Mouse (Mus musculus): ENCODE measurements at regions not wholly inside any gene's neighbourhood (a gene's known extent, or its start where the extent isn't known, plus 50 kb on each side); places are given as distances from the start of the nearest gene placed in this dataset.
"Not testable (repeated sequence)": the region's sequence is repeated elsewhere in the genome, so short reads cannot be mapped to it uniquely, and the experiment has no call there.

DNA sequence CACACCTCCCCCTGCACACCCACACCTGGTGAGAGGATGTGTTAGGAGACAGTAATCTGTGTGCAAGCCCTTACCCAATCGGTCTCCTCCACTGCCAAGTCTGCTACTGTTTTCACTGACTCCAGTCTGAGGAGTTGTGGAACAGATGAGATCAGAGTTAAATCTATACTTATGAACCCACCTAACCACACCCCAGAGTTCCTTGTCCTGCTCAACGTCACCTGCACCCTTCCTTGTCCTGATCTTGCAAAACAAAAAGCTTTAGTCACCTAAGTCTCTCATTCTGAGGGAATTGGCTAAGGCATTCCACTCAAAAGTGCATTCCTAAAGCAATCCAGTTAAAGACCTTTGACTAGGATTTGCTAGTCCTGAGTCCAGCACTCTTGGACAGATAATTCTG is 203.9 kb upstream of the Irx1 start:
- no peak for DNase-seq (ENCODE audit: low spot score in 2 of 2)
- intact Hi-C loops (cut with DNase I), result no loop called here

GRCm38 (mm10) chr13:72183636-72184035 is 220.1 kb upstream of the Irx1 start:
- DNase-seq (ENCODE audit: low spot score in 2 of 2), result no peak
- intact Hi-C loops (cut with DNase I), result no loop called here

DNA sequence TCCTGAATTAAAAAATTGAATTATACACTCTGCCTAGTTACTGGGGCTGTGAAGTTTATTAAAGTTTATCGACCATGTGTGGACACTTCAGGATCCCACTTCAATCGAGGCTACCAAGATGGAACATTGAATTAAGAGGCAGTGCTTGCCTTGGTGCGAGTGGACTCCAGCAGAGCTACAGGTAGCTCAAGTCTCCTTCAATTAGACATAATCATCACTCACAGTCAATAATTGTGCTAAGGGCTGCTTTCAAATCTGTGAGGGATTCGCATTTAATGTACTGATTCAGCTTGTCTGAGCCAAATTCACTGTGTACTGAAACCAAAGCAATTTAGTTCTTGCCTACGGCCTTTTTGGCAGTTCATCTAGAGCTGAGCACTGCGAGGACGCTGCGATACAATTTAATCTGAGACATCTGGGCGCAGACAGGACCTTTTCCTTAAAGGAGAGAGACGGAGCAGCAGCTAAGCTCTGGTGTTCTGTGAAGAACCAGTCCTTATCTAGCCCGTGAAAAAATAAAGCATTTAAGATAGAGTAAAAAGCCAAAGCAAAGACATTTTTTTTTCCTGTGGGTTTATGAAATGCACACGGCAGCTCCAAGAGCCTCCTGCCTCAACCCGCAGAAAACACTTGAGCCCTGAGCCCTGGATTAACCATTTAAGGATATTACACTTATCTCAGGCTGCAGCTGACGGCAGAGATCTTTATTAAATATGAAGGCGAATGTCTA is 220.8 kb upstream of the Irx1 start:
- intact Hi-C loops (cut with DNase I), result no loop called here
- DNase-seq (ENCODE audit: low spot score in 2 of 2), result no peak

- intact Hi-C loops (cut with DNase I), result no loop called here
Observed at GRCm38 (mm10) chr13:72184846-72185118, 221.3 kb upstream of the Irx1 start.

DNA sequence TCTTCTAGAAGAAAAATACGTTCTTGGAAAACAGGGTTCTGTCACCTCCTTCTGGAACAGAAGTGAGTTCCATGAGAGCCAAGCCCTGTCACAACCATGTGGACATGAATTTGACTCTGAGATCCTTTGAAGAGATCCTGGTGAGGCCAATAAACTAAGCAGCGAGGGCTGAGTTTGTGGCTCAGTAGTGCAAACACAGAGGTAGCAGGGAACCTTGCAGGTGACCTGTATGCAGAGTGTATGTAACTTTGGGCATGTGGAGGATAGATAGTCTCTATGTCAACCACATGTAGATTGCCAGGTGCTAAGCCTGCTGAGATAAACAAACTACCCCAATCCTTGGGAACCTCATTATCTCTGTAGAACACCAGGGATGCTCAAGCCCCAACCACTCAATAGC is 232.4 kb upstream of the Irx1 start:
- no peak for DNase-seq (ENCODE audit: low spot score in 2 of 2)
- intact Hi-C loops (cut with DNase I), result no loop called here

More at GRCm38 (mm10) chr13:72184846-72185118, 221.3 kb upstream of the Irx1 start:
- no peak for DNase-seq (ENCODE audit: low spot score in 2 of 2)

GRCm38 (mm10) chr13:72198341-72199105 is 235.0 kb upstream of the Irx1 start:
- peak; percentile 23 to 36 for DNase-seq (ENCODE audit: low spot score in 2 of 2)
- intact Hi-C loops (cut with DNase I), result no loop called here

GRCm38 (mm10) chr13:72209518-72209917 is 246.0 kb upstream of the Irx1 start:
- DNase-seq (ENCODE audit: low spot score in 2 of 2), result no peak
- intact Hi-C loops (cut with DNase I), result no loop called here

GRCm38 (mm10) chr13:72209946-72210456 is 246.5 kb upstream of the Irx1 start:
- intact Hi-C loops (cut with DNase I), result no loop called here
- DNase-seq (ENCODE audit: low spot score in 2 of 2), result no peak

- intact Hi-C loops (cut with DNase I), result no loop called here
- DNase-seq (ENCODE audit: low spot score in 2 of 2), result peak; percentile 22 to 27
Observed at GRCm38 (mm10) chr13:72210474-72211309, 247.2 kb upstream of the Irx1 start.

GRCm38 (mm10) chr13:72211716-72212115 is 248.2 kb upstream of the Irx1 start:
- intact Hi-C loops (cut with DNase I), result no loop called here
- DNase-seq (ENCODE audit: low spot score in 2 of 2), result no peak

- DNase-seq (ENCODE audit: low spot score in 2 of 2), result peak in 1 of 2 experiments; percentile 9
- intact Hi-C loops (cut with DNase I), result no loop called here
Observed at GRCm38 (mm10) chr13:72212747-72213146, 249.2 kb upstream of the Irx1 start.

- DNase-seq (ENCODE audit: low spot score in 2 of 2), result no peak
- intact Hi-C loops (cut with DNase I), result no loop called here
Observed at GRCm38 (mm10) chr13:72219329-72219728, 255.8 kb upstream of the Irx1 start.

DNA sequence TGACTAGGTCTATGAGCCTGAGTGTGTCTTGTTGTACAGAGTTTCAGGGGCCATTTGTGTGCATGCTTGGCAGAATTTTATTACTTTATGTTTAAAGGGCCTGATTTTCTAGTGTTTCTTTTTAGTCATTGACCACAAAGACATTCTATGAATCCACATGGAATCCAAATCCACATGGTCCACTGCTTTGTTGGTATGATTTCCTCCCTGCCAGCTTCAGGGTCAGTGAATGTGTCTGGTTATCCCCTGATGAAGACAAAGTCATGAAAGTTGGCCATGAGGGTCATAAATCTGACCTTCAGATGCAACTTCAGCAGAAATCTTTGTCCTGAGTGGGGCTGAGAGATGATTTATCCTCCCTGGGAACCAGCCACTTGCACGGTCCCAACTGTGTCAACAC is 263.6 kb upstream of the Irx1 start:
- intact Hi-C loops (cut with DNase I), result no loop called here
- DNase-seq (ENCODE audit: low spot score in 2 of 2), result no peak

DNA sequence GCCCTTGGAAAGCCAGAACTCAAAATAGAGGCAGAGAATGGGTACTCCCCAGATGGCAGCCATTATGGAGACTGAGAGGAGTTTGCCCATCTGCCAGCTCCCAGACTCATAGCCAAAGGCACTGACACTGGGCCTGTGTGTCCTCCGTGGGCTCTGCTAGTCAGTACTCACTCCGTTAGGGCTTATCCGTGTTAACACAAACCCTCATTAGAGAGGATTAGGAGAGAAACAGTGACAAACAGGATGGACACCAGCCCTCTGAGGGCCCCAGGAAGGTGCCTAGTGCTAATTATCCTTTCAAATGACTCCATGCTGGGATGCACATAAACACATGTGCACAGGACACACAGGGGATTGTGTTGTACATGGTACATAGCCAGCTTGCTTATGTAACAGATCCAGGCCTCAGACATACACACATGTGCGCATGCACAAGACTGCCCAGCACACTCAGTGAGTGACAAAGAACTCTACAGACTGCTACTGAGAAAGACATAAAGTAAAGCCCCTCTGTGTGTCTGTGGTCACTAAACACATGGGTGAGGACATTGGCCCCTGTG is 267.6 kb upstream of the Irx1 start:
- DNase-seq (ENCODE audit: low spot score in 2 of 2), result no peak
- intact Hi-C loops (cut with DNase I), result no loop called here

- intact Hi-C loops (cut with DNase I), result no loop called here
- DNase-seq (ENCODE audit: low spot score in 2 of 2), result no peak
Observed at GRCm38 (mm10) chr13:72232080-72232479, 268.6 kb upstream of the Irx1 start.

DNA sequence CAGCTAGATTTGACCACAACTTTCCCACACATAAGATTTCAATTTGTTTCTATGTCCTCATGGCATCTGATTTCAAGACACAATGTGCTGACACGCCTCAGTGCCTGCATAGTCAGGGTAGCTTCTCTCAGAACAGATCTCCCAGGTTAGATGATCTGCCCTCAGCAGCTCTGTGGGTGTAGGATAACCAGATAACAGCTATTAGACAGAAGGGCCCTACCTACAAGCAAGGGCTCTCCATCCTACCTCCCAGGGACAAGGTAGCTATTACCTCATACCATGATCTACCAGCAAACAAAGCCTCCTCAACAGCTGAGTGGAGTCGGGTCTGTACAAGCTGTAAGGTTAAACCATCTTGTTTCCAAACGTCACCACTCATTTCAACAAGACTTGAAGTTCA is 278.4 kb upstream of the Irx1 start:
- DNase-seq (ENCODE audit: low spot score in 2 of 2), result no peak
- intact Hi-C loops (cut with DNase I), result no loop called here

DNA sequence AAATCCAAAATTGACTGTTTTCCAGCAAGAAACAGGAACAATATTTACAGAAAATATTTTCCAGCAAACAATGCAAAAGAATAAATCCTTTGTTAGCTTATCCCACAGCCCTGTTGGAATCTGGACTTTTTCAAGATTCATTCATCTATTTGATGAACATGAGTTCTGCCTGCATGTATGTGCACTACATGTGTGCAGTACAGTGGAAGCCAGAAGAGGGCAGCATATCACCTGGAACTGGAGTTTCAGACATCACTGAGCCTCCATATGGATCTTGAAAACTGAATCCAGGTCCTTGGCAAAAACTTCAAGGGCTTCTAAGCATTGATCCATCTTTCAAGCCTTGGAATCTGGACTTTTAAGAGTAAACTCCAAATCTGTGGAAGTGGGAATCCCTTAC is 286.9 kb upstream of the Irx1 start:
- intact Hi-C loops (cut with DNase I), result no loop called here
- no peak for DNase-seq (ENCODE audit: low spot score in 2 of 2)

DNA sequence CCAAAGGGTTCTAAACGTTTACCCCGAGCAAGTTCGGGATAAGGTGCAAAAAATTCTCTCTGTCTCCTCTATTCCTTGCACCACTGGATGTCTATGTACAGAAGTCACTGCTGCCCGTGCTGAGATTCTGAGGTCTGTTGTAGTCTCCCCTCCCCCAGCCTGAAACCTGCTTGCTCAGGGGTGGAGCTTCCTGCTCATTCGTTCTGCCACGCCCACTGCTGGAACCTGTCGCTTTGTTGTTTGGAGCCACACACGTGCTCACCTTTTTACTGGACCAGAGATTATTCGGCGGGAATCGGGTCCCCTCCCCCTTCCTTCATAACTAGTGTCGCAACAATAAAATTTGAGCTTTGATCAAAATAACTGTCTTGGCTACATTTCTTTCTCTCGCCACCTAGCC is 289.7 kb upstream of the Irx1 start:
- intact Hi-C loops (cut with DNase I); DNase-seq (ENCODE audit: low spot score in 2 of 2): not testable (repeated sequence)

DNA sequence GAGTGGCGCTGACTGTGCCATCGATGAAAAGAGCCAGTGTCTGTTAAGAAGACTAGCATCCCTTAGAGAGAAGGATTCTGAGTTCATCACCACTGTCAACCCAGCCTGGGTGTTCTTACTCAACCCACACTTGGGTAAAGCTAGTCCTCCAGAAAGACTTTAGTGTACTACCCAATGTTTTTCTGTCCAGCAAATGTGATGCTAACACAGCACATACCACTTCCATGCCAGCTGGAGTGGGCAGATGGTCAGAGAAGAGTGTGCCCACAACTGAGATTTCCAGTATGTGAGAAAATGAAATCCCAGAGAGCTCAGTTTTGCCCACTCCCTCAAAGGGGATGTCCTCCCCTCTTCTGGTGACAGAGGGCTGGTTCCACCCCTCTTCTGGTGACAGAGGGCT is 295.3 kb upstream of the Irx1 start:
- intact Hi-C loops (cut with DNase I), result no loop called here
- DNase-seq (ENCODE audit: low spot score in 2 of 2), result no peak

DNA sequence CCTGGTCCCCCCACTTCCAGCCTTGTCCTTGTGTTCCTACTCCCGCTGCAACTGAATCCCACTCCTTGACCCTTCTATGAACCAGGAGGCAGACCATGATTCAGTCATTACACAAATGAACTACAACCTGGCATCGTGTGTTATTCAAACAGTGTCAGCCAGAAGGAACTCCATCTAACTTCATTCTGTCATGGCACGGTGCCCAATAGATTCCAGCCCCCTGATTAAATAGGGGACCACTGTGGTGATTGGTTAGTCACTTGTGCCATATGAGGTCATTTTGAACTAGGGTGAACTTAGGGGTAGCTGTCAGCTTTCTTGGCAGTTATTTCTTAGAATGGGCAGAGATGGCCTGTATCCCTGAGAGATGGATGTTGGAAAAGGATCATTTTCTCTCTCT is 300.9 kb upstream of the Irx1 start:
- no peak for DNase-seq (ENCODE audit: low spot score in 2 of 2)

More for the DNA sequence above, 300.9 kb upstream of the Irx1 start:
- intact Hi-C loops (cut with DNase I), result no loop called here
